Mouse (Mus musculus) frontal cortex, postnatal 36 days (tissue): ENCODE data around the gene Cdrt4.

Experiments used
- DNase-seq, 2 experiments: peaks; one replicate each; pipeline ENCODE4 v3.0.0; 2022; ENCODE audit warnings: low spot score in 2 of 2

Gene Cdrt4

DNA sequence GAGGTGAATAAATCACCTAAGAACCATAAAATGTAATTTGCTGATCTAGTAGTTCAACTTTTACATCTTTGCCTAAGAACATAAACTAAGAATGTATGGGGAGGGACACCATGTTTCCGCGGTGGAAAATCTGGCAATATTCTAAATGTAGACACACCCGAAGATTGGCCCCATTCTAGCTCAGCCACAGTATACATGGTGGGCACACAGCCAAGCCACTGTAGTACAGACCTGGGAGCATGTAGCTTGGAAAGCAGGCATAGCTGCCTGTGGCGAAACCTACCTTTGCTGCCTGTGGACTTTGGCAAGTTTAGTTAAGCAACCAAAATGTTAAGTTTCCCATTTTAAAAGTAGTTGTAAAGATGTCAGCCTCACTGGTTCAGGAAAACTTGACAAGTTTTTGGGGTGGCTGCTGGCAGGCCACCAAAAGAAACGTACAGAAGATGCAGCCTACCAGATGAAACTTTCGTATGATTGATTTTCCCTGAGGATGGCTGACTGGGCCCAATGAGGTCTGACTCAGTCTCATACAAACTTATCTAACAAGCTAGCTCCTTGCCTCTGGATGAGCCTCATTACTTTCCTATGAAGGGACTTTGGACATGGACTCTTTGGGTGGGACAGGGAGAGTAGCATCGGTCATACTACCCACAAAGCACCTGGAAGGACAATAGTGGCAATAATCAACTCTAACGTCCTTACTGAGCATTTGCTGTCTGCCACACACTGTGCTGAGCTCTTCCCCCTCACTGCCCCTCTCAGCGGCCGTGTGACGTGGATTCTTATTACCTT is 84.6 kb downstream of the Cdrt4 start:
- DNase-seq = no peak

DNA sequence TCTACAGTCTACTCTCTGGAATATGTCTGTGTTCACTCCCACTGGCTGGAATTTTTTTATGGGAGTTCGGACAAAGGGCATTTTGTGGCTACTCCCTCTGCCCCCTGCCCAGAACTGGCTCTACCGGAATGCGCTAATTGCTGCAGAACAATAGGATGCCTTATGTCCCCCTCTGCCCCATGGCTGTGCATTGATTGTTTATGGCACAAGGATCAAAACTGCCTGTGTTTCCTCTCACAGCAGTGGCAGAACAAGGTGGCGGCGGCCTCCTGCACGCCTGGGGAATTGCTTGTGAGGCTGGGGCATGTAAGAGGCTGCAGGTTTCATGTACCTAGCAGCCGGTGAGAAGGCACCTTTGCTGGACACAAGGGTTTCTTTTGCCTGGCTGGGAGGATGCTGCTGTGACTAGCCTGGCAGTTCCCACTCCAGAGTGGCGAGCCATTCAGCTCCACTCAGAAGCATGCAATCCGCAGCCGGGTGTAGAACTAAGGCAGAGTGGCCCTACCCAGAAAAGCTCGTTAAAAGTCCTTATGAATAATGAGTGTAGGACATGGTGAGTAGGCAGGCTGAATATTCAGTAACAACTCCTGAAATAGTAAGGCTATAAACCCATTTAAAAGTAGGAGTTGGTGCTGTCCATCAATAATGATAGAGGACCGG is 89.1 kb downstream of the Cdrt4 start:
- DNase-seq = no peak
